Mouse (Mus musculus): ENCODE measurements around the gene Mrpl1.

Mrpl1 gene

DNA sequence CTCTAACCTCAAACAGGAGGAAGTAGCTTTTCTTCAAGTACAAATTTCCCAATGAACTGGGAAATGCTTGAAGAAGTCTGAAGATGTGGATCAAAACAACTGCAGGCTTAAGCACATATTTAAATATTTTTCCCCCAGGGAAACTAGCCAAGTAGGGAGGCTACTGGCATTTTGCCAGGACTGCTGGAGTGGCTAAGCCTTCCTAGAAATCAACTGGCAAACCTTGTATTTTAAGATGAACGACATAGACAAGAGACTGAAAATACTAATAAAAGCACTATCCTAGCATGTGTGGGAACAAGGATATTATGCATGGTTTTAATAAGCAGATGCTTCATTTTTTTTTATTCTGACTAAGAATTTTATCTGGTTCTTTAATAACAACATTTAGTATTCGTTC lies 2.4 kb upstream of the Mrpl1 start:
- CTCF ChIA-PET = no interaction called here

DNA sequence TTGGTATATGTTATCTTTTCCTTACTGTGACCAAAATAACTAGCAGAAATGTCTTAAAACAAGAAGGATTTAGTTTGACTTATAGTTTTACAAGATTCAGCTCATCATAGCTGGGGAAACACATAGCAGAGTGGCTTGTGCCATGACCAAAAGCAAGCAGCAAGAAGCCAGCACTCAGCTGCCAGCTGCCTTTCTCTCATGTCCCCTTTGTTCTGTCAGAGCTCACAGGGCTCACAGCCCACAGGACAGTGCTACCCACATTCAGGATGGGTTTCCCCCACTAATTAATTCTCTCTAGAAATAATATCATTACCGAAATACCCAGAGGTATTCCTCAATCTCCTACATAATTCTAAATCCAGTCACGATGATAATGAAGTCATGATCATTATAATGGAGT lies 1.8 kb upstream of the Mrpl1 start:
- CTCF ChIA-PET = interaction anchor here (1.5 kb wide), 1 partner anchor 51 kb away, joined by 3 read pairs; no protein-coding TSS in a partner anchor

DNA sequence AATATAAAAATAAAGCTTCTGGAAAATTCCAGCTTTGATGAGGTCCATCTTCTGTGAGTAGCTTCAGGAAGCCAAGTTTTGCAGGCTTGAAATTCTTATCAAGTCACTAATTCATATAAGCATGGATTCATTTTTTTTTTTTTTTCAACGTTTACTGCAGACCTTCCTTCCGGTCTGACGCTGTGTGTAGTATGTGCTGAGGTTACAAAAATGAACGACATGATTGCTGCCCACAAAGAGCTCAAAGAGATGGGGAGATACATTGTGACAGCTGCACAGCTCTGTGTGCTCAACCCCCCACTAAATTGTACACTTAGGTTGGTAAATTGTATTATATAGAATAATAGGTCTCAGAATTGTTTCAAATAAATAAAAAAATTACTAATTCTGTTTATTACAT lies 750 bp upstream of the Mrpl1 start:
- CTCF ChIA-PET = interaction anchor here (0.6 to 1.5 kb wide), 3 partner anchors 45 to 1773 kb away, joined by 3 to 6 read pairs (median 3); no protein-coding TSS in a partner anchor

DNA sequence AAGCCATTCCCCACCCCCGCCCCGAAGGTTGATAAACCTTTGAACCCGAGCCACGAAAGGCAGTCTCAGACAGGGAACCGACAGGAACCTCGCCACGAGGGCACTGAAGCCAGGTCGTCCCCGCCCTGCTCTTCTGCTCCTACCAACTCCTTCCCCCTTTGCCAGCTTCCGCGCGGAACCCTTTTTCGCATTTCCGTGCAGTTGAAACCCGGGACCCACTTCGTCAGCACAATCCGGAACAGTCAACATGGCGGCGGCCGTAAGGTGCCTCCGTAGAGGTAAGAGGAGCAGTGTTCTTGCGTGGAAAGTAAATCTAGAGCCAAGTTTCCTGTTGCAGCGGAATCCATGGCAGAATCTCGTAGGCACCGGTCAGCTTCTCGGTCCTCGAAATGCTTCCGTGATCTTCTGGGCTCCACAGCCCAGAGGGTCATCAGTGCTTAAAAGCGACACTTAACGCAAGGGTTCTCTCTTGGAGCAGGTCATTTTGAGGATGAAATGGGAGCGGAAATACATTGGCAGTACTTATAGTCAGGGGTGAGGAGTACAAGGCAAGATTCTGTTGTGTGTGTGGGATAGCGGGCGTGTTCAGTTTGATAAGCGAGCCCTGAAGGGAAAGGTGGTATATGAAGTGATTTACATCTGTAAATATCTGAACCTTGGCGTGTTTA lies 757 bp downstream of the Mrpl1 start:
- CTCF ChIA-PET = interaction anchor here (0.6 kb wide), 1 partner anchor 94 kb away, joined by 10 read pairs; no protein-coding TSS in a partner anchor

DNA sequence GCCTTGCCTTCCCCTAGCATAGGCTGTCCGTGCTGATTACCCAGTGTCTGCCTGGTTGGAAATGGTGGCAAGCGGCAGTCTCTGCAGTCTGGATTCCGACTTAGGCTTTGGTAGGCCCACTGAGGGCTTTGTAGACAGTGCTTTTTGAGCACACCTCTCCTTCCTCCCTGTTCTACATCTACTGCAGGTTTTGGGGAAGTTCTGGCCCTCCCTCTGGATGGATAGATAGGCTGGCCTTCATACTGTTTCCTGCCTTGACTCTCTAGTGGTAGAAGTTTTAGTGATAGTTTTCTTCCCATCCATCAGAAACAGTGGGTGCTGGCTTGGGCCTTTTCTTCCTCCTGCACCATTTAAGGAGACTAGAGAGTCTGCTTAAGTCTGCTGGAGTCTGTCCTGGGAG lies 9.4 kb downstream of the Mrpl1 start:
- CTCF ChIA-PET = no interaction called here

DNA sequence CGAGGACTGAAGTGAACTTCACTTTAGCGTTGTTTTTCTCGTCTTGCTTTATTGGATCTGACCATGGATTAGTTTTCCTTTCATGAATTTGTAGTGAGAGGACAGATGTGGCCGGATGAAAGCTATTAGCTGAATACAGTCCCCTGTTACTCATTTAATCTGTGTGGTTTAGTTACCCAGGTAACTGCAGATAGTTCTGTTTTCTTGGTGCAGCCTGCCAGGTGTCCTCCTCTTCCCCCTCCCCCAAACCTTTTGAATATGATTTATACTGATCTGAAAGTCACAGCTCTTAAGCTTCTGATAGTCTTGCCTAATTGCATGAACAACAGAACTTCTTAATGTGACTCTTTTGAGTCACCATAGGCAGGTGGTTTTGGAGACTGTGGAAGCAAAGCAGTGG lies 10.2 kb downstream of the Mrpl1 start:
- CTCF ChIA-PET = no interaction called here

DNA sequence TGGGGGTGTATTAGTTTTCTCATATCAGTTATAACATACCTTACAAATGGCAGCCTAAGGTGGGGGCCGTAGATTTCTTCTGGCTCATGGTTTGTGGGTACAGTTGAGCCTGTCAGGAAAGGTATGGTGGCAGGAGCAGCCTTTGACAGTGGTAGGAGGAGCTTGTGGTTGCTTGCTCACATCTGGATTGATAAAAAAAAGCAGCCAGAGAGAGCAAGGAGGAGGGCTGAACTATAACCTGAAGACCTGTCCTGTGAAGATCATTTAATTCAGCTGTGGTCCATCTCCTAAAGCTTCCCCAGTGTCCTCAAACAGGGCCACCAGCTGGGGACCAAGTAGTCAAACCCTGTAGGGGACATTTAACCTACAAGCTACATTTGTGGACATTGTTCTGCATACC lies 12.0 kb downstream of the Mrpl1 start:
- CTCF ChIA-PET = interaction anchor here (0.6 kb wide), 1 partner anchor 58 kb away, joined by 3 read pairs; no protein-coding TSS in a partner anchor

DNA sequence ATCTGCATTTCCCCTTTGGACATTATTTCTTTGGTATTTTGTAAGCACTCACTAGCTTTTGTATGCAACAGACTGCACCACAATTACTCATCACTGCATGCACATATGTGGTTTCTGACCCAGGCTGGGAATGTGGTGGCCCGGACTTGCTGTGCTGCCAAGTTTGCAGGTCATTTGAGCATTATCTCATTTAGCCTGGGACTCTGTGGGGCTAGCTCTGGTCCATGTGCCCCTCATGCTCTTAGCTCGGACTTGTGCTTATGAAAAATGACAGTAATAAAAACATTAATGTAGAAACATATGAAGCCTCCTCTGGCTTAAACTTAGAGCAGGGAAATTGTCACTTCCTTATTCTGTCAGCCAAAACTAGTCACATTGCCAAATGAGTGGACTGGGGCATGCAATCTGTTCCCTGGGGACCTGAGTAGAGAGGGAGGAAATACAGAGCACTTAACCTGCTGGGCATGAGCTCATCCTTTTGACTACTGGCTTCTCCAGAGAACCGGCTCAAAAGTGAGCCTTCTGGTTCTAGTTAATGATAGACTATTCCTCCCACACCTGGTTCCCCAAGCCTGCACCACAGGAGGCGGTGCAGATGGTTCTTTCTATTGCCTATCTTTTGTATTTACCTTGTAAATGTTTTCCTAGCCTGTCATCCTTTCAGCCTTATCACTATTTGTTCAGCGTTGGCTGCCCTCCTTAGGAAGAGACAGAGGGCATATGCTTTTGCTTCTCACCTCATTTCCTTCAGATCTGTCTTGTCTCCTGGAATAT lies 12.7 kb downstream of the Mrpl1 start:
- CTCF ChIA-PET = interaction anchor here (0.6 kb wide), 1 partner anchor 59 kb away, joined by 3 read pairs; no protein-coding TSS in a partner anchor

DNA sequence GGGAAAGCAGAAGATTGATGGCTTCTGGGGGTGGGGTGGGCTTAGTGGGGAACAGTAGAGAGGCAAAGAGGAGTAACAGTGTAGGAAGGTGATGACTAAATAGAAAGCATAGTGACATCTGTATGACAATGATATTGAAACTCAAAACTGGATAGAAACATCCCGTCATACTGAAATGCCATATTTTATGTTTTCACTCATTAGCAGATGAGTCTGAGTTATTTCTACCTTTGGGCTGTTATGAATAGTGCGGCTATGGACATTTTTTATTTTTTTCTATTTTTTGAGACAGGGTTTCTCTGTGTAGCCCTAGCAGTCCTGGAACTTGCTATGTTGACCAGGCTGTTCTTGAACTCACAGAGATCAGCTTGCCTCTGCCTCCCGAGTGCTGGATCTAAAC lies 13.7 kb downstream of the Mrpl1 start:
- CTCF ChIA-PET = no interaction called here

DNA sequence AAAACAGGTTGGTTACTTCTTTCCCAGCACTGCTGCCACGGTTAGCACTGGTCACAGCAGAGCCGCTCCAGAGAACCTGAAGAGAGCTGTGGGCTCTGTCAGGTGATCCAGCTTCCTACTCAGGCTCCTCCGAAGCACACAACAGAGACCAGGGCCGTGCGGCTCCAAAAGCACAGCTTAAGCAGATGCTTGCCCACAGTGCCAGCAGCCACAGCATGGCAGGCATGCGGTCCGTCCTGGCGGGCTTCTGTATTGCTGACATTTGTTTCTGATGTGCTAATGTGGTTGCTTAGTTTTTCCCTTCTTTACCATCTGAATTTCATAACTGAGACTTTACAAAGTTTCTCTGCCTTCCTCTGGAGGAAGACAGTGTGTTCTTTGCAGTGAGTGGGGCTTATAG lies 17.2 kb downstream of the Mrpl1 start:
- CTCF ChIA-PET = no interaction called here

DNA sequence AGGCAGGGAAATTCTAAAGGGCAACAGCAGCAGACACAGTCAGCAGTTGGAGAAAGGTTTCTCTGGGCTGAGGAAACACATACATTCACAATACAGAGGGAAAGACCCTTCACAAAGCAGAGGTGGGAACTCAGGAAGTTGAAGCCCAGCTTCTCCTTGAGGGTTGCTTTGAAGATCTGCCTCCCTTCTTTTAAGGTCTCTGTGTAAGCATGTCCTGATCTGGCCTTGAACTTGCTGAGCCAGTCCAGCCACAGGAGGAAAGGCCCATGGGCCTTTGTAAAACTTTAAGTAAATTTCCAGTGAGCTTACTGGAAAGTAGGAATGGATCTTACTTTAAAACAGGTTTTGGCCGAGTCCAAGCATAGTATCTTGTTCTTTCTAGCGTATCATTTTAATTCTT lies 19.7 kb downstream of the Mrpl1 start:
- CTCF ChIA-PET = no interaction called here

DNA sequence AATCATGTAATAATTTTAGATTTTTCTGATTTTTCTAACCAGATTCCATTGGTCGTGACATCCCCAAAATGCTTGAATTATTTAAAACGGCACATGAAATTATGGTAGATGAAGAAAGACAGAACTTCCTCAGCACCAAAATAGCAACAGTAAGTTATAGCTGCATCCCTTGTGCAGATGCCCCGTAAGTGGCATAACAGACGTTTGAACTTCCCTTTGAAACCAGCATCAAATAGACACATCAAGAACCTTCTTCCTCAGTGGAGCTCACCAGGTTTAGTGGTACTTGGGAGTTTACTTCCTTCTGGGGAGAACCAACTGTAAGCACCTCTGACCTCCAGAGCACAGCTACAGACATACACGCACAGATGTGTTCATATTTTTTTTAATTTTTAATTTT lies 29.5 kb downstream of the Mrpl1 start:
- CTCF ChIA-PET = no interaction called here

DNA sequence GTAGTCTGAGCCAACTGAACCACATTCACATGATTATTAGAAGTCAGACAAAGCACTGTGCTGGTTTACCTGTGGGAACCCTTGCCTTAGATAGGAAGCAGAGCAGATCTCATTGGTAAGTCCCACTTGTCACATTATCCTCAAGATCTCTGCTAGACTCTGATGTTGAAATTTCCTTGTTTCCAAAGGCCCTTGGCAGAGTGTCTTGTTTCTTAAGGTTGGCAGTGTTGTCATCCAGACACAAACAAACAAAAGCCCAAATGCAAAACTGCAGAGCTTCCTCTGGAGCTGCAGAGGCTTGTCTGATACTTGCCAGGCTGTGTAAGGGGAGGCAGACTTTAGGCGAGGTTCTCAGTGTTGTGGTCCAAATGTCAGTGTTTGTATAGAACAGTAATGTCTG lies 31.6 kb downstream of the Mrpl1 start:
- CTCF ChIA-PET = no interaction called here

DNA sequence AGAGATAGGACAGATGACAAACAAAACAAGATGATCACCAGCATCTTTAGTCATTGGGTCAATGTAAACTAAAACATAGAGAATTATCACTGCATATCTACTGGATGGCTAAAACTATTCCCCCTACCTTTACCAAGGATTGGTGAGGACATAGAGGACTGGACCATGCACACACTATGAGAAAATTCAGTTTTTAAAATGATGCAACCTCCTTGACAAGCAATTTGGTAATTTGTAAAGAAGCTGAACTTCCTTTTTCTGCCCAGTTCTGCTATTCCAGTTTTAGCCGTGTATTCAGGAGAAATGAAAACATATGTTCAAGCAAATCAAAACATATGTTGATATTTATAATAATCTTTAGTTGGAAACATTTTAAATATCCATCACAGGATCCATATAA lies 35.2 kb downstream of the Mrpl1 start:
- CTCF ChIA-PET = no interaction called here

DNA sequence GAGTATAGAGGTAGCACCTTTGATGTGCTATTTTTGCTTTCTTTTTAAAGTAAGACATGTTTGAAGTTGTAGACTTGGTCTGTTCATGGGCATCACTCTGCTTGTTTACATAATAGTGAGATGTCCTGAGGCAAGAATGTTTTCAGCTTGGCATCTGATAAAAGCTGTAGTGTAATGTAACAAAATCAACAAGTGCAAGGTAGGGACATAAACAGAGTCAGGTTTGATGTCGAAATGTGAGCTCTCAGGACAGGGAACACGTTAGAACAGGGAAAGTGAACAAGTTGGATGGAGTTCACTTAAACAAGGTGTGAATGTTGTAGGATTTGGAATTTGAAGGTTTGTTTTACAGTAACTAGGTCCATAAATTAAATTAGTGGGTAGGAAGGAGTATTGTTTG lies 44.7 kb downstream of the Mrpl1 start:
- CTCF ChIA-PET = no interaction called here

DNA sequence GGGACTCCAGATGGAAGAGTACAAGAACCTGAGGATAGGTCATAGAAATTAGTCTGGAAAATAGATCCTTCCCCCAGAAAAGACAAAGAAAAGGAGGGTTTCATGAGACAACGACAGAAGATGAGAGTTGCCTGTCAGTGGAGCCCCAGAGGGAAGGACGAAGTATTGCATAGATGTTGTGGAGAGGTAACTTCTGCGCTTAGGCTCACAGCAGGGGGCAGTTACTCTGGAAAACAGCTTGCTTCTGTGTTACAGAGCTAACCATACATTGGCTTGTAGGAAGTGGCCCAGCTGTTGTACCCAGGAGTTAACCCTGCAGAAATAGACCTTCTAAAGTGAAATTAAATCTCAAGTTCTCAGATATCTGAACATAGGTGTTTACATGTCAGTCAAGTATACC lies 45.9 kb downstream of the Mrpl1 start:
- CTCF ChIA-PET = no interaction called here

DNA sequence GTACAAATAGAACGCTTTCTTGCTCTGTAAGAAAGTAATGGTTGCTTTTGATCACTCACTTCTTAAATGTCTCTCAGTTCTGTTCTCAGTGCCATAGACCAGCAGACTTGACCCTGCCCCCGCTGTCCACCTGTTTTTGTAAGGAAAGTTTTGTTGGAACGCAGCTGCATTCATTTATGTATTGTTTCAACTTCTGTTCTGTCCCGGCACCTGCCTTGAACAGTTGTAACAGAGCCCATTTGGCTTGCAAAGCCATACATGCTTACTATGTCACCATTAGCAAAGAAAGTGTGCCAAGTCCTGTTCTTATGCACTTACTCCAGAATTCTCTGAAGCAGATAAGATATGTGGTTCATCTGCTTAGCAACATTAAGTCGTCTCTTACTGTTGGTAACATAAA lies 48.9 kb downstream of the Mrpl1 start:
- CTCF ChIA-PET = no interaction called here

DNA sequence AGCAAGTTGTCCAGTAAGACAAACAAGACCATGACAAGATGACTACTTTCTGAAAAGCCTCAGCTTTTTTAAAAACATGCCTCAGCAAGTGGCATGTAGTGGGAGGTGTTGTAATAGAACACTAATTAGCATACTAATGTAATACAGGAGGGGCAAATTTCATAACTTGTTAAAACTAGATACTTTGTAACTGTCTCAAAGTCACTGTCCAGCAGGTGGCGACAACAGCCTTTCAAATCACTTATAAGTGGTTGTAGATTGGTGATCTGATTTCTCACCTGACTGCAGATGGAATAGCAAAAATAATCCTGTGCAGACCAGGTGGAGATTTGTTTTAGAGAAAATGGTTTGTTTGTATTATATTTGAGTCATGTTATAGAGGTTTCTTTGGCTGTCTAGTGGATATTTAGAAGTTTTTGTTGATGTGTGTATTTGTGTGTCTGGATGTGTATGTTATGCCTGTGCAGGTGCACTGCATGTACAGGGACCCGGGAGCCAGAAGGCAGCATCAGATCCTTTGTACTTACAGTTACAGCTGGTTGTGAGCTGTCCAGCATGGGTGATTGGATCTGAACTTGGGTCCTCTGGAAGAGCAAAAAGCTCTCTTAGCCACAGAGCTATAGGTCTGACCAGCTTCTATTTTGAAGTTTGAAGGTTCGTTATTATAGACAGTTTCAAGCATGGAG lies 57.9 kb downstream of the Mrpl1 start:
- CTCF ChIA-PET = no interaction called here

DNA sequence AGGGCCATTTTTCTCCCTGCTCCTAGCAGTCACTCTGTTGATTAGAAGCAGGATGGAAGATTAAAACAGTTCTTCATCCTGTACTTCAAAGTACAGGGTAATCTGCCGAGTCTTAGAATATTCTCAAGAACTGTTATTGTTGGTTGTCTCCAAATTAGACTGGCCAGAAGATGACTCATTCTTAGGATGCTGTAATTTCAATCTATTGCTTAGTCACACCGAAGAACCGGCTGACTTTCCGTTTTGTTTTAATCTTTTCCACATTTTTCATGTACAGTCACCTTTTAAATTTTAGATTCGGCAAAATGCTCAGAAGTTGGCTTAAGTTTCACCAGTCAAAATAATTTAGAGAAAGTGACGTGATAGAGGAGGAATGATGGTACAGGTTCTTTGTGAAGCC lies 61.8 kb downstream of the Mrpl1 start:
- CTCF ChIA-PET = no interaction called here

DNA sequence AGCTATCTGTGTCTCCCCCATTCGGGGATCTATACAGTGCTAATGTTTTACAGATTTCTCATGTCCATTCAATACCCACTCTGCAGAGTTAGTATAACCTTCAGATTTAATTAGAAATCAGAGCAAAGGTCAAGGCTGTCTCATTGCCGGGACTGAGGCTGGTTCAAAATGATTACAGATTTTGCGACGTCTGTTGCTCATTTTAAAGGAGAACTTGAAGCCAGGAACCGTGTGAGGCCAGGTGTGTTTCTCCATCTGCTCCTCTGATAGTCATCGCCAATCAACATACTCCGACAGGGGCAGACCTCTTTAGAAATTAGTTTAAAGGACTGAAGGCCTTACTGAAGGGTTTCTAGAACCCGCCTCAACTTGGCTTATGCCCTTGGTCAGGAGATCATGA lies 96.5 kb downstream of the Mrpl1 start:
- CTCF ChIA-PET = no interaction called here

DNA sequence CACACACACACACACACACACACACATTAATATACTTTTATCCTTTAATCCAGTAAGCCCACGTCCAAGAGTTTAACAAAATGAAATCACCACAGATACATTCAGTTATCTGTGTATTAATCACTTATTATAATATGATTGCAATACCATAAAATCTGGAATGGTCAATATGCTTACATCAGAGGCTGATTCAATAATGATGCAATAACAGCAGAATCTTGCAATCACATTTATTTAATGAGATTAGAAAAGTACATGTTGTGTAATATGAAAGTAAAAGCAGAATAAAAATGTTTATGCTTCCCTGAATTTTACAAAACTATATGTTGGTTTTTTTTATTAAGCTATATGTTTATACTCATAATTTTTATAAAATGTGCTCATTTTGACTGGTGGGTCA lies 97.0 kb downstream of the Mrpl1 start:
- CTCF ChIA-PET = no interaction called here

DNA sequence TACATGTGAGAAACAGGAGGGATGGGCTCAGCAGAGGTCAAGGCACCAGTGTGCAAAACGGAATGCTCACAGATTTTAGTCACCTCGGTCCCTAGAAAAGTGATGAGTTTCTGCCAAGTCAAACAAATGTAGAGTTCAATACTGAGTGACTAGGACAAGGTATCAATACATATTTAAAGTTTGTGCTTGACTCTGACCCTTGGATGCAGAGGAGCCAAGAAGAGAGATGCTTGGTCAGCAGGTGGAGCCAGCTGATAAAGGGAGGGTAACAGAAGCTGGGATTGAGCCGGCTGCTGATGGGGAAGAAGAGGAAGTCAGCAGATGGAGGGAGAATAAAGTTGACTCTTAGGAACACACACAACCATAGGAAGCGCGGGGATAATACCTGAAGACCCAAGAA lies 97.5 kb downstream of the Mrpl1 start:
- CTCF ChIA-PET = no interaction called here

DNA sequence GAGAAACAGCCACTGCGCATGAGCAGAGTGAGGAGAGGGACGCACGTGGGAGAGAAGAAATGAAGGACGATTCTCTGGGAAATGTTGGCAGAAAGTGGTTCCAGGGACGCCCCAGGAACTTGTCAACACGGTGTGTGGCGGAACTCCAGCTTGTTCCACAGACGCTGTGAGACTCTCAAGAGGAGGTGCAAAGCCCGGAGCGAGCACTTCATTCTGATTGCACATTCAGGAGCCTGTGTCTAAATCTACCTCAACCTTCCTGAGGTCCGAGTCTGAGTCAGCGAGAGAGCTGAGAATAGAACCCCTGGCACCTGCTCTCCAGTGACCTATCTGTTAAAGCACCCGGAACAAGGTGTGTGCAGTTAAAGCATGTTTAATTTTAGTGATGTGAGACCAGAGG lies 98.8 kb downstream of the Mrpl1 start:
- CTCF ChIA-PET = no interaction called here

All from spleen, embryonic (tissue).